Mouse (Mus musculus): Measurements from ENCODE around the gene Vkorc1l1.

DNA sequence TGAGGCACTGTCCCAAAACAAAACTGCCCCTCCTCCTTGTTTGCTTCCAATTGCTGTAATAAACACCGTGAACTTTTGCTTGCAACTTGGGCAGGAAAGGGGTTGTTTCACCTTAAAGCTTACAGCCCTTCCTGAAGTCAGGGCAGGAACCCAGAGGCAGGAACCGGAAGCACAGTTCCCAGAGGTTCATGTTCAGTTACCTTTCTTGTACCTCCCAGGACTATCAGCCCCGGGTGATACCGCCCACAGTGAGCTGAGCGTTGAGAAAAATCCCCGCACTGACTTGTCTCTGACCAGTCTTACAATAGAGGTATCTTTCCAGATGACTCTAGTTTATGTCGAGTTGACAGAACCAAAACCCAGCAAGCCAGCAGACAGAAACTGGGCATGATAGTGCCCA is 32.2 kb upstream of the Vkorc1l1 start:
- TF ChIP-seq POLR2A (IDR thresholded peaks at IDR 0.05; ENCODE audit: low read depth, low read length) (no peak), CTCF (IDR thresholded peaks at IDR 0.05; ENCODE audit: extremely low read depth, insufficient read depth, insufficient read length, insufficient replicate concordance) (no peak)
